Mouse (Mus musculus): ENCODE measurements at regions not wholly inside any gene's neighbourhood (a gene's known extent, or its start where the extent isn't known, plus 50 kb on each side); places are given as distances from the start of the nearest gene placed in this dataset.

DNA sequence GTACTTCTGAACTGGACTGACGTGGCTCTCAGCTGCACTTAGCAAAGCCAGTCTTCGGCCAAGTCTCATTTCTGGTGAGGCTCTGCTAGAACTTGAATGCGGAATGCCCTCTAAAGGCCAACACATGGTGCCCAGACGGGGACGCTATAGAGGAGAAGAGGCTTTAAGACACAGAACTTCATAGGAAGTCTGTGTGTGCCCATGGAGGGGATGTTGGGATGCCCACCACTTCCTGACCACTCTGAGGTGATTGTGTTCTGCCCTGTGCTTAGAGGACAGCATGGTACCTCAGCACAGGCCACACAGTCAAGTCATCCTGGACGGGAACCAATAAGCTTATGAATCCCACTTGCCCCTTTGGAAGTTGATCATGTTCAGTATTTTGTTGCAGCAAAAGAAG, 325.3 kb upstream of the Map3k7 start:
- DNase-seq (ENCODE audit: low spot score) (no peak), ATAC-seq (ENCODE audit: extremely low read depth, insufficient number of reproducible peaks, low FRiP score, poor library complexity, severe bottlenecking) (no peak)
- H3K4me3 ChIP-seq (ENCODE audit: low read depth, low read length), result no peak overlapping the region
- no peak for TF ChIP-seq POLR2AphosphoS5 (IDR thresholded peaks at IDR 0.05; ENCODE audit: insufficient replicate concordance, low read depth, low read length)
- TF ChIP-seq GATA1 (IDR thresholded peaks at IDR 0.05; ENCODE audit: borderline replicate concordance, low read length), result no peak
- TF ChIP-seq CTCF (IDR thresholded peaks at IDR 0.05; ENCODE audit: low read depth, low read length), result no peak
- no peak for TF ChIP-seq GATA2 (IDR thresholded peaks at IDR 0.05; ENCODE audit: borderline replicate concordance, low read depth, low read length)
- H3K9me3 ChIP-seq (replicated peaks), result peaks cover 29% of the 10 kb centered on the region
- H3K4me1 ChIP-seq (ENCODE audit: insufficient read depth, low read depth, low read length), result no peaks in the 10 kb centered on the region
- no peaks in the 10 kb centered on the region for H3K27me3 ChIP-seq (ENCODE audit: insufficient read depth, low read length)
- H3K36me3 ChIP-seq (replicated peaks), result no peaks in the 10 kb centered on the region

DNA sequence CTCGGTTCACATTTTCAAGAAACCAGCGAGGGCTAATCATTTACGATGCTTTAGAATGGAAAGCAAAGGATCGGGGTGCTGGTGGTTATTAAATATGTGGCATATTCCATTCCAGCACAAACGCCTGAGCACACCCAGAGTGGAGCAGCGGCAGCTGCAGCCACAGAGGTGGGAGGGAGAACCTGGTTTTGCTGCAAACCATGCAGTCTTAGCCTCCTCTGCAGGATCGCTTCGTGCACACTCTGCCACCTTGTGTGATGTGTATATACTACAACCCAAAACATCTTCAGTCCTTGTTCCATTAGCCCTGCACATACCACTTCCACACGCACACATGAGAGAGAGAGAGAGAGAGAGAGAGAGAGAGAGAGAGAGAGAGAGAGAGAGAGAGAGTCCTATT, 321.7 kb upstream of the Map3k7 start:
- H3K9me3 ChIP-seq (replicated peaks), result peaks cover 26% of the 10 kb centered on the region
- H3K27me3 ChIP-seq (ENCODE audit: insufficient read depth, low read length), result no peaks in the 10 kb centered on the region
- no peaks in the 10 kb centered on the region for H3K4me1 ChIP-seq (ENCODE audit: insufficient read depth, low read depth, low read length)
- H3K4me3 ChIP-seq (ENCODE audit: low read depth, low read length), result no peak overlapping the region
- no peaks in the 10 kb centered on the region for H3K36me3 ChIP-seq (replicated peaks)
- no peak for DNase-seq (ENCODE audit: low spot score)
- ATAC-seq (ENCODE audit: extremely low read depth, insufficient number of reproducible peaks, low FRiP score, poor library complexity, severe bottlenecking), result no peak
- TF ChIP-seq GATA1 (IDR thresholded peaks at IDR 0.05; ENCODE audit: borderline replicate concordance, low read length), result no peak
- TF ChIP-seq TAL1 (conservative IDR thresholded peaks at IDR 0.05; ENCODE audit: low read depth, low read length), result no peak
- no peak for TF ChIP-seq CTCF (IDR thresholded peaks at IDR 0.05; ENCODE audit: low read depth, low read length)
- TF ChIP-seq POLR2AphosphoS5 (IDR thresholded peaks at IDR 0.05; ENCODE audit: insufficient replicate concordance, low read depth, low read length), result no peak
- no peak for TF ChIP-seq GATA2 (IDR thresholded peaks at IDR 0.05; ENCODE audit: borderline replicate concordance, low read depth, low read length)

DNA sequence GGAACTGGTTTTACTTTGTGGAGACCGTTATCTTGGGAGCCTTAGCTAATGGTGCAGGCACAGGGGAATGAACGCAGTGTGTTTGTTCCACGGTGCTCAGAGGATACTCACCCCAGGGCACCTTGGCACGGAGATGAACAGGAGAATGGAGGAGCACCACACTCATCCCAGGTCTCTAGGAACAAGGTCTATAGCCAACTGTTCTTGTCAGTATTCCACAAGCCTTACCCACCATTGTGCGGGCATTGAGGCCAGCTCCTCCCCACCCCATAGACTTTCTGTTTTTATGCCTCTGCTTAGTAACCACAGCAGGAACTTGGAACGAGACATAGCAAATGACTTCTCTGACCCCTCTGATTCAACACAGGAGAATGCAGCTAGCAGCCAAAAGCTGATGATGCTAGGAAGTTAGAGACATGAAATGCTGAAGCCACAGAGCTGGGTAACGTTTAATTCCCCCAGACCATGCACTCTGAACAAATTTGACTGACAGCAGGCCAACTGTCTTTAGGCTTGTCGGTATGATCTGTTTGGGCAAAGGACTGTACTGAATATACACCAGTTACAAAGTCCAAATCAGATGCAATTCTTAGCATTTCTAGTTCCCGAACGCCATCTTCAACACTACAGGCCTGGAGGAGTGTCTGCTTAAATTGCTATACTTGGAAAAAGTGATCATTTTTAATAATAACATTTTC, 321.2 kb upstream of the Map3k7 start:
- no peak for TF ChIP-seq GATA1 (IDR thresholded peaks at IDR 0.05; ENCODE audit: borderline replicate concordance, low read length)
- no peak for TF ChIP-seq POLR2AphosphoS5 (IDR thresholded peaks at IDR 0.05; ENCODE audit: insufficient replicate concordance, low read depth, low read length)
- TF ChIP-seq GATA2 (IDR thresholded peaks at IDR 0.05; ENCODE audit: borderline replicate concordance, low read depth, low read length), result no peak
- no peak for TF ChIP-seq CTCF (IDR thresholded peaks at IDR 0.05; ENCODE audit: low read depth, low read length)
- no peak for TF ChIP-seq TAL1 (conservative IDR thresholded peaks at IDR 0.05; ENCODE audit: low read depth, low read length)
- H3K27me3 ChIP-seq (ENCODE audit: insufficient read depth, low read length), result no peaks in the 10 kb centered on the region
- no peaks in the 10 kb centered on the region for H3K36me3 ChIP-seq (replicated peaks)
- ATAC-seq (ENCODE audit: extremely low read depth, insufficient number of reproducible peaks, low FRiP score, poor library complexity, severe bottlenecking) (no peak), DNase-seq (ENCODE audit: low spot score) (no peak)
- H3K4me3 ChIP-seq (ENCODE audit: low read depth, low read length), result no peak overlapping the region
- H3K4me1 ChIP-seq (ENCODE audit: insufficient read depth, low read depth, low read length), result no peaks in the 10 kb centered on the region
- peaks cover 22% of the 10 kb centered on the region for H3K9me3 ChIP-seq (replicated peaks)

DNA sequence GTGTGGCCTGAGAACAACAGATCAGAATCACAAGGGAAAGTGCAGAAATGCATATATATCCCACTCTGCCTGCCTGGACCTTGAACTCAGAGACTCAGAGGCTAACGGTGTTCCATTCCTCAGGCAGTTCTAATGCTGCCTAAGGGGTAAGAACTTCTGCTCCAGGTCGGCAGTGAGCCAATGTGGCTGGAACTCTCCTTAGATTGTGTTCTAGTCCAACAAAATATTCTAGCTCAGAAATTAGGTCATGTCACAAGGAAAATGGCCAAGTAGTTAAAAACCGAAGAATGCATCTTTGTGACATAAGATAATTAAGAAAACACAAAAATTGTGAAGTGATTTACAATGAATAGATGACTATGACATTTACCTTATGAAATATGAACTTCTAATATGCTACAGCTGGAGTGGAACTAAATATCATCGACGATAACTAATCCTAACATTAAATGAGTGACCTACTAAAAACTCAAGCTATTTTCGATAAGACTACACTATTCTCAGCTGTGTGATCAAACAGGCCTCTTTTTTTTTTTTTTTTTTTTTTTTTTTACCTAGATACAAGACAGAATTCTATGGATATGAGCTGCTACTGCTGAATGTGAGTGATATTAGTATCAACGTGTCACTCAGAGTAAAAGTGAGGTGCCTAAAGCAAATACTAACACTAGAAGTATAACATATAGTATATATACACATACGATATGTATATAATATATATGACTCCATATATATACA, 315.1 kb upstream of the Map3k7 start:
- Histone ChIP-seq H3K4me3 (ENCODE audit: low read depth, low read length) (no peak overlapping the region), H3K36me3 (replicated peaks) (no peaks in the 10 kb centered on the region), H3K4me1 (ENCODE audit: insufficient read depth, low read depth, low read length) (no peaks in the 10 kb centered on the region), H3K27me3 (ENCODE audit: insufficient read depth, low read length) (no peaks in the 10 kb centered on the region), H3K9me3 (replicated peaks) (no peaks in the 10 kb centered on the region)
- DNase-seq (ENCODE audit: low spot score), result no peak
- TF ChIP-seq POLR2AphosphoS5 (IDR thresholded peaks at IDR 0.05; ENCODE audit: insufficient replicate concordance, low read depth, low read length), result no peak
- no peak for TF ChIP-seq TAL1 (conservative IDR thresholded peaks at IDR 0.05; ENCODE audit: low read depth, low read length)
- TF ChIP-seq CTCF (IDR thresholded peaks at IDR 0.05; ENCODE audit: low read depth, low read length), result no peak
- no peak for TF ChIP-seq GATA2 (IDR thresholded peaks at IDR 0.05; ENCODE audit: borderline replicate concordance, low read depth, low read length)
- TF ChIP-seq GATA1 (IDR thresholded peaks at IDR 0.05; ENCODE audit: borderline replicate concordance, low read length), result no peak
- no peak for ATAC-seq (ENCODE audit: extremely low read depth, insufficient number of reproducible peaks, low FRiP score, poor library complexity, severe bottlenecking)

DNA sequence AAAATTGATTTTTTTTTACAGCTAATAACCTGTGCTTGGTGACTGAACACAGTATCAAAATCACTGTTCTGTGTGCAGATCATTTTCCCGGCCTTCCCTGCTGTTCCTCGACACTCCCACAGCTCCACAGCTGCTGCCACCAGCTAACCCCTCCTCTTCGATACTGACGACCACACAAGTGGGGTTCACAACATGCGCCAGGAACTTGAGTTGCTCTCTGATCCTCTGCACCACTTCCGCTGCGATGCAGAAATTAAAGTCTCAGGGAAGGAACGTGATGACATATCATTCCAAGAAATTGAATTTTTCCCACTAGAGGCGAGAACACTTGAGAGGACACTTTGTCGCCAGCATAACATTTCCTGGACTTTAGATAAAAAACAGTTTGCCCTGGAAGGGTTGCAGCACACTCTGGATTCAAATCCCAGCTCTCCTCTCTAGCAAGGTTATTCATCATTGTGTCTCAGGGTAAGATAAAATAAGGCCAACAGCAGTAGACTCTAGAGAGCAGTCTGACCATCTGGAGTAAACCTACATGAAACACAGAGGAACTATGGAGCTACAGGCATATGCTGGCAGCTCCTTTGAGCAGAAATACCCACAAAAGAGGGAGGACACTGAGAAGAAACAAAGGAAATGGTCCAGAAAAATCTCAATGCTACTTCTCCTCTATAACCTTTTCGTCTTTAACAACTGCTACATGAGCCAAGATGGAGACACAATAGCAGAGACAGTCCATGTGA, 308.4 kb upstream of the Map3k7 start:
- DNase-seq (ENCODE audit: low spot score) (no peak), ATAC-seq (ENCODE audit: extremely low read depth, insufficient number of reproducible peaks, low FRiP score, poor library complexity, severe bottlenecking) (no peak)
- no peaks in the 10 kb centered on the region for H3K36me3 ChIP-seq (replicated peaks)
- H3K4me1 ChIP-seq (ENCODE audit: insufficient read depth, low read depth, low read length), result no peaks in the 10 kb centered on the region
- TF ChIP-seq GATA2 (IDR thresholded peaks at IDR 0.05; ENCODE audit: borderline replicate concordance, low read depth, low read length) (no peak), CTCF (IDR thresholded peaks at IDR 0.05; ENCODE audit: low read depth, low read length) (no peak), POLR2AphosphoS5 (IDR thresholded peaks at IDR 0.05; ENCODE audit: insufficient replicate concordance, low read depth, low read length) (no peak), GATA1 (IDR thresholded peaks at IDR 0.05; ENCODE audit: borderline replicate concordance, low read length) (no peak), TAL1 (conservative IDR thresholded peaks at IDR 0.05; ENCODE audit: low read depth, low read length) (no peak)
- peaks cover 7% of the 10 kb centered on the region; the same call in 1 of the 2 replicates for H3K9me3 ChIP-seq (replicated peaks)
- no peaks in the 10 kb centered on the region for H3K27me3 ChIP-seq (ENCODE audit: insufficient read depth, low read length)
- H3K4me3 ChIP-seq (ENCODE audit: low read depth, low read length), result no peak overlapping the region

DNA sequence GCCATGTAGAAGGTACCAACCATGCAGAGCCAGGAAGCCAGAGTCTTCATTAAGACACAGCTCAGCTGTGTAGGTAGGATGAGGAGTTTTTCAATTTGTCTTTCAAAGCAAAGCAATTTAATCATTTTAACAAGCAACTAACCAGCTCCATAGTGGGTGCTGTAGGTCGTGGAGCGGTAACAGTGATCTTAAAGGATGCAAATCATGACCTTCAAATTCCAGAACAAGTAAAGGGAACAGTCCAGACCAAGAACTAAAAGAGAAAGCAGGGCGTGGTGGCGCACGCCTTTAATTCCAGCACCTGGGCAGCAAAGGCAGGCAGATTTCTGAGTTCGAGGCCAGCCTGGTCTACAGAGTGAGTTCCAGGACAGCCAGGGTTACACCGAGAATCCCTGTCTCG, 307.8 kb upstream of the Map3k7 start:
- no peaks in the 10 kb centered on the region for H3K4me1 ChIP-seq (ENCODE audit: insufficient read depth, low read depth, low read length)
- TF ChIP-seq GATA2 (IDR thresholded peaks at IDR 0.05; ENCODE audit: borderline replicate concordance, low read depth, low read length), result no peak
- no peak for TF ChIP-seq POLR2AphosphoS5 (IDR thresholded peaks at IDR 0.05; ENCODE audit: insufficient replicate concordance, low read depth, low read length)
- TF ChIP-seq CTCF (IDR thresholded peaks at IDR 0.05; ENCODE audit: low read depth, low read length), result no peak
- no peak for TF ChIP-seq TAL1 (conservative IDR thresholded peaks at IDR 0.05; ENCODE audit: low read depth, low read length)
- TF ChIP-seq GATA1 (IDR thresholded peaks at IDR 0.05; ENCODE audit: borderline replicate concordance, low read length), result no peak
- no peaks in the 10 kb centered on the region for H3K27me3 ChIP-seq (ENCODE audit: insufficient read depth, low read length)
- no peaks in the 10 kb centered on the region for H3K36me3 ChIP-seq (replicated peaks)
- no peak for DNase-seq (ENCODE audit: low spot score)
- H3K9me3 ChIP-seq (replicated peaks), result peaks cover 7% of the 10 kb centered on the region; the same call in 1 of the 2 replicates
- no peak overlapping the region for H3K4me3 ChIP-seq (ENCODE audit: low read depth, low read length)
- no peak for ATAC-seq (ENCODE audit: extremely low read depth, insufficient number of reproducible peaks, low FRiP score, poor library complexity, severe bottlenecking)
